Mouse (Mus musculus): ENCODE data around the gene Nudt6.

Gene Nudt6

DNA sequence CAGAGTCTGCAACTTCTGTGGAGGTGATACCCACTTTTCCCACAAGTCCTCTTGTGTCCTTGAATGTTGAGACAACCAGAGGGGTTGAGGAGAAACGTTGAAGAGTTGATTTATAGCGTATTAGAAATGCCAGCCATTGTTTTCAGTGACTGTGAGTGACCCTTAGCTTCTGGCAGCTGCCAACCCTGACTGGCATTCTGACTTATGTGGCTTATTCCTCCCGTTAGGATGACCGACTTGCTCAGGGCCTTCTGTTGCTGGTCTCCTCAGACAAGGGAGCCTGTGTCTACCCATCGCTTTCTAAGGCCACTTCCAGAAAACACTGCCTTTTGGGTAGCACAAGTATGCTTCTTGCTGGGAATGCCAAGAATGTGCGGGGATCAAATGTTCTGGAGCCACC, 38.6 kb downstream of the Nudt6 start:
- no peak for DNase-seq

- peak; percentile 10 for DNase-seq
These were observed 39.8 kb downstream of the Nudt6 start for GRCm38 (mm10) chr3:37379930-37380881.

DNA sequence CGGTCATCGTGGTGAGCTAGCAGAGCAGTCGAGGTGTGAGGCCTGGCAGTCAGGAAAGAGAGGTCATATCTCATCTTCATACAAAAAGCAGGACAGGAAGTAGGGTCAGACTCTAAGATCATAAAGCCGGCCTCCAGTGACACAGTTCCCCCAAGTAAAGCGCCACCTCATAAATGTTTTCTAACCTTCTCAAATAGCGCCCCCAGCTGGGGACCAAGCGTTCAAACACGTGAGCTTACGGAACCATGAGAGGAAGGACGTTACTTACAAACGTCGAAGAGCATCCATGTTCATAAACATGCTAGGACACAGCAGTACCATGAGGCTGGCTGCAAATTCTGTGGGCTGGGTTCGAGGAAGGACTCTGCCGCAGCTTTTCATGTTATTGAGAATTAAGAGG, 40.8 kb downstream of the Nudt6 start:
- DNase-seq: no peak

- DNase-seq: no peak
These were observed 41.6 kb downstream of the Nudt6 start for GRCm38 (mm10) chr3:37378412-37378811.

DNA sequence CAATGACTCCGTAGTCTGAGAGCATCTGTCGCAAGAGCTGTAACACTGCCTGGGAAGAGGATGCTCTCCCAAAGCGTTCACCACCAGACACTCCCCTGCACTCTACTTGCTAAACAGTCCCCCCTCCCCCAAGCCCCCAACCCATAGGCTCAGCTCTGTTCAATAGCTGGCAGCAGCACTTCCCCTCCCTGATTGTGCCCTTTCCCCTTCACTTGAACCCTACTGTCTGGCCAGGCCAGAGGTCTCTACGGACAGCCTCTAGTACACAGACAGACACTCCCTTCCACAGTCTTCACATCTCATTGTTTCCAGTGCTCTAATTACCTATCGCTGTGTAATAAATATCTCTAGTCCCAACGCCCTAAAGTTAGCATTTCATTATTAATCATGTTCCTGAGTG, 42.1 kb downstream of the Nudt6 start:
- DNase-seq: no peak

- DNase-seq: no peak
These were observed 46.3 kb downstream of the Nudt6 start for GRCm38 (mm10) chr3:37373712-37374111.

- no peak for DNase-seq
These were observed 49.6 kb downstream of the Nudt6 start for GRCm38 (mm10) chr3:37370407-37370806.

GRCm38 (mm10) chr3:37366381-37367053, 53.5 kb downstream of the Nudt6 start:
- no peak for DNase-seq

- no peak for DNase-seq
These were observed 54.0 kb downstream of the Nudt6 start for GRCm38 (mm10) chr3:37365976-37366375.

GRCm38 (mm10) chr3:37365144-37365543, 54.9 kb downstream of the Nudt6 start:
- no peak for DNase-seq

DNA sequence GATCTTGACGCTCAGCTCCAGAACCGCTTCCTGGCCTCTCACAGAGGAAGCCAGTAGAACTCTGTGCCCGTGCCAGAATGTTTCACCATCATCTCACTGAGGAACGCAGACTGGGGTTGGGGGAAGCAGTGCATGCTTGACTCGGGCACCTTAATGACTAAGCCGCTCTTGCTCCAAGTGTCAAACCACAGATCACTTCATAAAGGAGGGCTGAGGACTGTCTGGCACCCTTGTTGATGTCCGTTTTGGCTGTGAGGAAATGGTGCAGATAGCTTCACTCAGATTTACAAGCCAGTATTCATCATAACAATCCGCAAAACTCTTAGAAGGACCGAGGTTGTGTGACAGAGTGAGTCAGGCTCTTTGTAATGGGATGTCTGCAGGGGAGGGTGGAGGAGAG, 59.3 kb downstream of the Nudt6 start:
- no peak for DNase-seq

Measured in cerebellum, adult 11-12 months (tissue).